Mouse (Mus musculus) midbrain, embryonic 11.5 days (tissue): ENCODE measurements around the gene Zfp433. TPM values are rescaled to one million over a fixed set of nuclear protein-coding genes. Genes with fewer than 3 reads are reported as not detected.
"Not testable (repeated sequence)": the region's sequence is repeated elsewhere in the genome, so short reads cannot be mapped to it uniquely, and the experiment has no call there.

Source experiments
- ATAC-seq: fragments of 200-750 bp; cut with Nextera tagmentation; 2 replicates; pipeline ENCODE4 v1.8.0; 2017; ENCODE audit warnings: moderate TSS enrichment, moderate library complexity; ENCODE audit not compliant: low FRiP score
- DNase-seq: peaks from one replicate; pipeline ENCODE4 v3.0.0; 2015; ENCODE audit warnings: low spot score; ENCODE audit errors: missing footprints
- H3K27ac ChIP-seq: fragments of 300-500 bp; sonication (generic); 2 replicates; pipeline ENCODE4 v1.5.1; 2014; ENCODE audit warnings: low read depth, low read length
- H3K27me3 ChIP-seq: fragments of 300-500 bp; sonication (generic); 2 replicates; pipeline ENCODE4 v1.6.1; 2014; ENCODE audit warnings: mild to moderate bottlenecking, low read length, moderate library complexity, mixed read lengths; ENCODE audit not compliant: control insufficient read depth, insufficient read depth
- H3K36me3 ChIP-seq: fragments of 300-500 bp; sonication (generic); 2 replicates; pipeline ENCODE4 v1.6.1; 2014; ENCODE audit warnings: mild to moderate bottlenecking, low read length, moderate library complexity, mixed read lengths; ENCODE audit not compliant: control insufficient read depth, insufficient read depth
- H3K4me1 ChIP-seq: fragments of 300-500 bp; sonication (generic); 2 replicates; pipeline ENCODE4 v1.6.1; 2014; ENCODE audit warnings: low read length; ENCODE audit not compliant: control insufficient read depth, insufficient read depth
- H3K4me2 ChIP-seq: fragments of 300-500 bp; sonication (generic); 2 replicates; pipeline ENCODE4 v1.6.1; 2014; ENCODE audit warnings: mild to moderate bottlenecking, moderate library complexity
- H3K4me3 ChIP-seq: fragments of 300-500 bp; sonication (generic); 2 replicates; pipeline ENCODE4 v1.5.1; 2014; ENCODE audit warnings: low read depth, low read length
- H3K9ac ChIP-seq: fragments of 300-500 bp; sonication (generic); 2 replicates; pipeline ENCODE4 v1.6.1; 2014; ENCODE audit warnings: low read length
- H3K9me3 ChIP-seq: fragments of 300-500 bp; sonication (generic); 2 replicates; pipeline ENCODE4 v1.6.1; 2016; ENCODE audit warnings: low read length; ENCODE audit not compliant: control insufficient read depth
- WGBS: fragments of 180-500 bp; shearing (Covaris S2); extraction: QIAGEN DNeasy Blood & Tissue Kit; methylation state at CpG from one replicate; pipeline ENCODE4 v1.1.7; 2014; 5-methylcytosine and 5-hydroxymethylcytosine counted together
- polyA plus RNA-seq: library from polyadenylated mRNA; unstranded; fragments of >200 nt; fragmentation: Nextera tagmentation; extraction: Ambion mirVana; gene quantifications from 2 replicates; pipeline ENCODE4 v1.2.1, GENCODE M21; 2014

Zfp433 gene
- polyA plus RNA-seq: 19.7 and 22.9 TPM in 2 replicates

DNA sequence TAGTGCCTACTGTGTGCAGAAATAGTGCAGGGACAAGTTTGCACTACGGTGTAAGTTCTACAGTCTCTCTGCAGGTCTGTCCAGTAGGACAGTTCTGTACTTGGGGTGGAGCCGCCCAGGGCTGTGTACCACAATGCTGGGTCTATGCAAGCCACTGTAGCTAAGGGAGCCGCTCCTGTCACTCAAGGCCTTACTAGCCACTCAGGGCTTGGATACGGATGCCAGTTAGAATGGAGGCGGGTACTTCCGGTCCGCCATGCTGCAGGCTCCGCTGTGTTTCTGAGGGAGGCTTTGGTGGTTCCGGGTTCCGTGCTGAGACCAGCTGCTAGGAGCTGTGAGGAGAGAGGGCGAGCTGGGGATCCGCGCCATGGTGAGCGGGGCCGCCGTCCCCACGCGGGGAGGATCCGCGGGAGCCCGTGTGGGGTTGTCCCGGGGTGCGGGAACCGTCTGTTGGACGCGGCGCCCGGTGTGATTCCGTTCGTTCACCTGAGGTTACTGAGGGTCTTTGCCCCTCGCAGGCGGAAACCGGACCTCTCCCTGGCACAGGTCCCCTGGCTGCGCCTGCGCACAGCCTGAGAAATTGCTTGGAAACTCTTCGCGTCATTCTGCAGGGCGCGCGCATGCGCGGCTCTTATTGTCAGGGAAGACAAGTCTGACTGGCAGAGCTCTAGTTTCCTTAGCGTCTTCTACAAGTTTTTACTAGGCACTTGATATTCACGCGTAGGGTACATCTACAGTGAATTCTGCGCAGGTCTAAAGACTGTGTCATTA lies at the start of gene Zfp433:
Gene Zfp433 (plus strand): TSS at position 295 of the 771 bp plus-strand sequence.
- DNase-seq, H3K27ac ChIP-seq, H3K4me3 ChIP-seq, H3K36me3 ChIP-seq, H3K9me3 ChIP-seq, H3K4me1 ChIP-seq, H3K9ac ChIP-seq, H3K4me2 ChIP-seq, H3K27me3 ChIP-seq: not testable (repeated sequence)
- ATAC-seq: peak; percentile 100
- WGBS: no CpG with 5 or more reads among the region's 46 CpGs

GRCm38 (mm10) chr10:81655178-81655577 lies 49.4 kb upstream of the Zfp433 start:
- Histone ChIP-seq H3K9me3 (peaks cover 24% of the 10 kb centered on the region), H3K4me3 (no peak overlapping the region), H3K27me3 (no peaks in the 10 kb centered on the region), H3K27ac (no peak overlapping the region), H3K9ac (no peak overlapping the region), H3K4me1 (no peaks in the 10 kb centered on the region), H3K36me3 (peaks cover 6% of the 10 kb centered on the region), H3K4me2 (no peak overlapping the region)
- WGBS: 91% methylated on average over 10 of the region's 10 CpGs
- no peak for ATAC-seq
- no peak for DNase-seq

- WGBS: 96% methylated on average over 2 of the region's 2 CpGs
- no peak overlapping the region for H3K27ac ChIP-seq
- H3K36me3 ChIP-seq: peaks cover 6% of the 10 kb centered on the region
- DNase-seq (peak; percentile 70), ATAC-seq (no peak)
- H3K4me1 ChIP-seq: no peaks in the 10 kb centered on the region
- no peak overlapping the region for H3K4me2 ChIP-seq
- peaks cover 19% of the 10 kb centered on the region for H3K9me3 ChIP-seq
- H3K4me3 ChIP-seq: no peak overlapping the region
- no peaks in the 10 kb centered on the region for H3K27me3 ChIP-seq
- H3K9ac ChIP-seq: no peak overlapping the region
These were observed 48.5 kb upstream of the Zfp433 start for GRCm38 (mm10) chr10:81656174-81656573.

DNA sequence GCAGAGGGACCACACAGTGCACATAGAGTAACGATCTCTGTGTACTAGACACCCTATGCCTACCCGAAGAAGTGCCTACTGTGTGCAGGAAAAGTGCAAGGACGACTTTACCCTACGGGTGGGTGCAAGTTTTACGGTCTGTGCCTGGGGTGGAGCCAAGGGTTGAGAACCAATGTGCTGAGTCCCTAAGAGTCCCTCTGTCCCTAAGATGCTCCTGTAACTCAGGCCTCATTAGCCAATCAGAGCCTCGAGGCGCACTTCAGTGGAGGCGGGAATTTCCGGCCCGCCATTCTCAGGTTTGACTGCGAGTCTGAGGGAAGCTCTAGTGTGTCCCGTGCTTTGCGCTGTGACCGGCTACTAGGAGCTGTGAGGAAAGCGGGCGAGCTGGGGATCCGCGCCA lies 17.5 kb upstream of the Zfp433 start:
- ATAC-seq, H3K27me3 ChIP-seq, H3K4me2 ChIP-seq, H3K4me1 ChIP-seq, H3K36me3 ChIP-seq, H3K4me3 ChIP-seq, H3K9me3 ChIP-seq, H3K27ac ChIP-seq, DNase-seq, H3K9ac ChIP-seq: not testable (repeated sequence)
- WGBS: no CpG with 5 or more reads among the region's 18 CpGs

DNA sequence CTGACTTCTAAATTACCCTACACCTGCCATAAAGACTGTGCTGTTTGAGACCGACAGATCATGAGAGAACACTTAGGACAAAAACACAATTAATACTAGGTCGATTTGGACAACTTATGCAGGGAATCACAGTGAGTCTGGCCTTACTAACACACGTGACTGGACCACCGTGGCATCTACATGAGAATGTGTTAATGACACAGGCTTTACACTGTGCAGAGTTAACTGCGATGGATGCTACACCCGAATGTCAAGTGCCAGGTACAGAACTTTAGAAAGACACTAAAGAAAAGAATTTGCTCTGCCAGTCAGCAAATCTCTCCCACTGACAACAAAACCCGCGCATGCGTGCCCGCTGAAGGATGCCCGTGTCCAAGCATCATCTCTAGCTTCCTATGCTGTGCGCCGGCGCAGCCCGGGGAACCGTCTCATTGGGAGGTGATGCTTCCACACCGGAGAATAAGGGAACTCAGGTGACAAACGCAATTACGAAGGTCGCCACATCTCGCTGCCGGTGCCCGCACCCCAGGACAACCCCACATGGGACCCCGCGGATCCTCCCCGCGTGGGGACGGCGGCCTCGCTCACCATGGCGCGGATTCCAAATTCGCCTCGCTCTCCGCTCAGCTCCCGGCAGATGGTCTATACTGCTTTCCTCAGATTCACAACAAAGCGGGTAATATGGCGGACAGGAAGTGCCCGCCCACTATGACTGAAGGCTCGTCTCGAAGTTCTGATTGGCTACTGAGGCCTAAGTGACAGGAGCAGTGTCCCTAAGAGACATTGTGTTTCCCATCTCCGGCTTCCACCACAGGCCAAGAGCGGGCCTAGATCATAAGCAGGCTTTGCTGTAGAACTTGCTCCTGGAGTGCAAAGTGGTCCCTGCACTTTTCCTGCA lies 66.1 kb downstream of the Zfp433 start, which contains the start of gene Gm3055:
Gene Gm3055 (minus strand): TSS at position 656 of the 898 bp plus-strand sequence.
- H3K9me3 ChIP-seq: not testable (repeated sequence)
- ATAC-seq: peak; percentile 98

GRCm38 (mm10) chr10:81771404-81771777 lies 66.8 kb downstream of the Zfp433 start:
- WGBS: no CpG with 5 or more reads among the region's 3 CpGs
- not testable (repeated sequence) for H3K27me3 ChIP-seq, H3K9me3 ChIP-seq, H3K4me1 ChIP-seq, H3K4me2 ChIP-seq, H3K27ac ChIP-seq, H3K9ac ChIP-seq, H3K36me3 ChIP-seq, H3K4me3 ChIP-seq, DNase-seq
- ATAC-seq: peak; percentile 57

More for the DNA sequence above, 66.1 kb downstream of the Zfp433 start, which contains the start of gene Gm3055:
- H3K4me2 ChIP-seq, H3K9ac ChIP-seq, H3K27ac ChIP-seq, H3K4me3 ChIP-seq, DNase-seq, H3K4me1 ChIP-seq, H3K36me3 ChIP-seq, H3K27me3 ChIP-seq: not testable (repeated sequence)
- WGBS: no CpG with 5 or more reads among the region's 43 CpGs

Other genes with a start within 250 kb of the Zfp433 start
- 6.6 and 6.9 TPM in 2 replicates for gene Nfic, start 249.2 kb upstream of the Zfp433 start, polyA plus RNA-seq
- gene Celf5, start 222.1 kb upstream of the Zfp433 start, polyA plus RNA-seq: 10.0 and 13.1 TPM in 2 replicates
- 40.4 and 44.5 TPM in 2 replicates for gene Ncln, start 208.4 kb upstream of the Zfp433 start, polyA plus RNA-seq
- gene S1pr4, start 204.7 kb upstream of the Zfp433 start, polyA plus RNA-seq: 0.37 and 0.43 TPM in 2 replicates
- 1.1 and 1.4 TPM in 2 replicates for gene Gna15, start 180.6 kb upstream of the Zfp433 start, polyA plus RNA-seq
- gene Gna11, start 159.6 kb upstream of the Zfp433 start, polyA plus RNA-seq: 55.8 and 59.3 TPM in 2 replicates
- 306 and 325 TPM in 2 replicates for gene Aes, start 145.3 kb upstream of the Zfp433 start, polyA plus RNA-seq
- 6.0 and 6.2 TPM in 2 replicates for gene Tle2, start 130.3 kb upstream of the Zfp433 start, polyA plus RNA-seq
- 4.6 and 6.0 TPM in 2 replicates for gene Tle6, start 103.8 kb upstream of the Zfp433 start, polyA plus RNA-seq
- 0.47 and 0.89 TPM in 2 replicates for gene BC025920, start 98.6 kb upstream of the Zfp433 start, polyA plus RNA-seq
- gene Sirt6, start 77.0 kb upstream of the Zfp433 start, polyA plus RNA-seq: 36.6 and 38.9 TPM in 2 replicates
- gene Ankrd24, start 76.3 kb upstream of the Zfp433 start, polyA plus RNA-seq: 4.2 and 4.6 TPM in 2 replicates
- gene Gm10778, start 55.8 kb upstream of the Zfp433 start, polyA plus RNA-seq: 6.5 and 6.7 TPM in 2 replicates
- 17.8 and 20.4 TPM in 2 replicates for gene Gm3055, start 66.3 kb downstream of the Zfp433 start, polyA plus RNA-seq
- gene Gm4767, start 107.4 kb downstream of the Zfp433 start, polyA plus RNA-seq: 3.6 and 4.2 TPM in 2 replicates
- 13.1 and 13.7 TPM in 2 replicates for gene Gm32687, start 159.1 kb downstream of the Zfp433 start, polyA plus RNA-seq
- 7.5 and 8.0 TPM in 2 replicates for gene Zfp781, start 225.7 kb downstream of the Zfp433 start, polyA plus RNA-seq